Mouse (Mus musculus) embryo, embryonic 10.5 days (tissue): ENCODE measurements around the gene Vmn1r1.
"Not testable (repeated sequence)": the region's sequence is repeated elsewhere in the genome, so short reads cannot be mapped to it uniquely, and the experiment has no call there.

Source experiments
- DNase-seq: peaks from one replicate; pipeline ENCODE4 v3.0.0-alpha.2; 2015; ENCODE audit warnings: low spot score

Vmn1r1 gene

GRCm38 (mm10) chr1:182164386-182164785, at the start of gene Vmn1r1:
TSS of gene Vmn1r1 (minus strand) at chr1:182164486.
- DNase-seq: no peak

- DNase-seq: no peak
Measured at GRCm38 (mm10) chr1:182210322-182210721, 46.0 kb upstream of the Vmn1r1 start.

- DNase-seq: no peak
Measured at GRCm38 (mm10) chr1:182192581-182192980, 28.3 kb upstream of the Vmn1r1 start.

GRCm38 (mm10) chr1:182191816-182192545, 27.7 kb upstream of the Vmn1r1 start:
- peak; percentile 5 for DNase-seq

GRCm38 (mm10) chr1:182191181-182191580, 26.9 kb upstream of the Vmn1r1 start:
- DNase-seq: no peak

GRCm38 (mm10) chr1:182189669-182190440, 25.6 kb upstream of the Vmn1r1 start:
- no peak for DNase-seq

GRCm38 (mm10) chr1:182182449-182182848, 18.2 kb upstream of the Vmn1r1 start:
- DNase-seq: not testable (repeated sequence)

- DNase-seq: no peak
Measured at GRCm38 (mm10) chr1:182181456-182182305, 17.4 kb upstream of the Vmn1r1 start.

GRCm38 (mm10) chr1:182176985-182177384, 12.7 kb upstream of the Vmn1r1 start:
- DNase-seq: not testable (repeated sequence)

GRCm38 (mm10) chr1:182170206-182170605, 5.9 kb upstream of the Vmn1r1 start:
- not testable (repeated sequence) for DNase-seq

- no peak for DNase-seq
Measured at GRCm38 (mm10) chr1:182162951-182163350, 1.3 kb downstream of the Vmn1r1 start.

GRCm38 (mm10) chr1:182159575-182159974, 4.7 kb downstream of the Vmn1r1 start:
- DNase-seq: no peak

GRCm38 (mm10) chr1:182157734-182158133, 6.6 kb downstream of the Vmn1r1 start:
- DNase-seq: no peak

GRCm38 (mm10) chr1:182149966-182150365, 14.3 kb downstream of the Vmn1r1 start:
- peak; percentile 44 for DNase-seq

GRCm38 (mm10) chr1:182148864-182149514, 15.3 kb downstream of the Vmn1r1 start:
- no peak for DNase-seq

GRCm38 (mm10) chr1:182145546-182145945, 18.7 kb downstream of the Vmn1r1 start:
- DNase-seq: peak; percentile 75

- no peak for DNase-seq
Measured at GRCm38 (mm10) chr1:182143288-182143687, 21.0 kb downstream of the Vmn1r1 start.

- DNase-seq: no peak
Measured at GRCm38 (mm10) chr1:182142725-182143124, 21.6 kb downstream of the Vmn1r1 start.

GRCm38 (mm10) chr1:182140370-182140769, 23.9 kb downstream of the Vmn1r1 start:
- peak; percentile 90 for DNase-seq

GRCm38 (mm10) chr1:182139937-182140336, 24.3 kb downstream of the Vmn1r1 start:
- no peak for DNase-seq

GRCm38 (mm10) chr1:182138172-182138571, 26.1 kb downstream of the Vmn1r1 start:
- no peak for DNase-seq
